Mouse (Mus musculus): ENCODE data around the gene Tmem92.

Tmem92 gene

DNA sequence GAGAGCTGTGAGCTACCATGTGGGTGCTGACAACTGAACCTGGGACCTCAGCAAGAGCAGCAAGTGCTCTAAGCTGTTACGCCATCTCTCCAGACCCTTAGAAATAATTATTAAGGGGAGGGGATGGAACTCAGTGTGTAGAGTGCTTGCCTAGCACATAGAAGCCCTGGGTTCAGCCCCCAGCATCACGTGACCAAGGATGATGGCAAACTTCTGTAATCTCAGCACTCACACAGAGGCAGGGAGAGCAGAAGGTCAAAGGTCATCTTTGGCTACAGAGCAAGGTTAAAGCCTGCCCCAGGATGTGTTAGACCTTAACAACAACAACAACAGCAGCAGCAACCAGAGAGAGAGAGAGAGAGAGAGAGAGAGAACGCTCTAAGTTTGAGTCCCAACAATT, 54.0 kb downstream of the Tmem92 start:
- DNase-seq (ENCODE audit: low spot score), result no peak

DNA sequence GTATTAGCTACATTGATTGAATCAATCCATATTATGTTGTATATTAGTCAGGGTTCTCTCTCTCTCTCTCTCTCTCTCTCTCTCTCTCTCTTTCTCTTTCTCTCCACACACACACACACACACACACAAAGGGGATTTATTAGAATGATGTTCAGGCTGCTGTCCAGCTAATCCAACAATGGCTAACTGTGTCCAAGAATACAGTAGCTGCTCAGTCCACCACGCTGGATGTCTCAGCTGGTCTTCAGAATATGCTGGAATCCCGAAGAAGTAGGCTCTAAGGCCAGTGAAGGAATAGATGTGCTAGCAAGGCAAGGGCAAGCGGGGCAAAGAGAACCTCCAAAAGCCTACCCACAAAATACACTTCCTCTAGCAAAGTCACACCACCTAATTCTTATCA, 55.2 kb downstream of the Tmem92 start:
- DNase-seq (ENCODE audit: low spot score), result no peak

Measured in lung, postnatal 25 days (tissue).